Mouse (Mus musculus) small intestine, adult 2 months (tissue): ENCODE results near the gene Kcnd1.

Source experiments
- CTCF ChIP-seq: fragments of 200-500 bp; IDR thresholded peaks from 2 replicates; pipeline ENCODE4 v1.5.1; 2012; ENCODE audit warnings: low read depth, mild to moderate bottlenecking, control low read depth, inconsistent platforms, low read length, moderate library complexity, mixed read lengths; ENCODE audit not compliant: insufficient replicate concordance, insufficient read length; ENCODE audit errors: extremely low read depth
- POLR2A ChIP-seq: fragments of 200-500 bp; IDR thresholded peaks from 2 replicates; pipeline ENCODE4 v1.6.1; 2012; ENCODE audit warnings: low read depth, mild to moderate bottlenecking, control low read depth, inconsistent platforms, low read length, moderate library complexity

DNA sequence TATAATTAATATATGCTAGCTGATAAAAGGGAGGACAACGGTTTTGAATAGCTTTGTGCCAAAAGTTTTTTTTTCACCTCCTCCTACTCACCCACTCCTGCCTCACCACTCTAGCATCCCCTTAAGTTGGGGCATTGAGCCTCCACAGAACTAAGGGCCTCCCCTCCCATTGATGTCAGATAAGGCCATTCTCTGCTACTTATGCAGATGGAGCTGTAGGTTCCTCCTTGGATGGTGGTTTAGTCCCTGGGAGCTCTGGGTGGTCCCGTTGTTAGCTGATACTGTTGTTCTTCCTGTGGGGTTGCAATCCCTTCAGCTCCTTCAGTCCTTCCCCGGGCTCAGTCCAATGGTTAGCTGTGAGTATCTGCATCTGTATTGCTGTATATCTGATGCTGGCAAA, 42.8 kb upstream of the Kcnd1 start:
- TF ChIP-seq CTCF (no peak), POLR2A (no peak)
